Mouse (Mus musculus): Measurements from ENCODE around the gene Dync2li1. TPM values are rescaled to one million over a fixed set of nuclear protein-coding genes. Genes with fewer than 3 reads are reported as not detected.
A peak's percentile ranks its signal among the peaks of the same experiment; 100 is the strongest.

Gene Dync2li1
- polyA plus RNA-seq, 1 experiment from 2014 or later, result 34.6 TPM

DNA sequence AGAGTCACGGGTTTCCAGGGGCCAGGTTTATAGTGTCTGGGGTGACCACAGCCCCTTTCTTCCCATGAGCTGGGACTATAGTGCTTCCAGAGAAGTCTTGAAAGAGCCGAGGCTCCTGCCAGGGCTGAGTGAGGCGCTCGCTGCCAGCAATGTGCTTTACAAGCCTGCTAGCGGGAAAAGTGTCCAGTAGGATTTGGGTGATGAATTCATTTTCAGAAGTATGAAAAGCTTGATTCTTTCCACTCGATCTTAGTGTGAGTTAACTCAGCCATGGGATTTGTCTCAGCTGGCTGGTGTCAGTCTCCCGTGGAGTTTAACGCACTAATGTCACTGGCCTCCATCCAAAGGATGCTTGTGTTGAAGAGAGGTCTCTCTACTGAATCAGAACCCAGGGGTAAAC, 10.0 kb downstream of the Dync2li1 start:
- Histone ChIP-seq H3K36me3 (replicated peaks) (peaks cover 16% of the 10 kb centered on the region), H3K4me1 (peaks cover 16% of the 10 kb centered on the region), H3K27me3 (replicated peaks; ENCODE audit: low read depth, poor library complexity, severe bottlenecking) (no peaks in the 10 kb centered on the region), H3K9me3 (no peaks in the 10 kb centered on the region), H3K4me3 (no peak overlapping the region), H3K27ac (replicated peaks) (no peak overlapping the region)
- no peak for DNase-seq (ENCODE audit: low spot score)
- WGBS, result 83% methylated on average over 8 of the region's 8 CpGs

- H3K4me1 ChIP-seq, result peaks cover 23% of the 10 kb centered on the region
- no peaks in the 10 kb centered on the region for H3K9me3 ChIP-seq
- no peak for DNase-seq (ENCODE audit: low spot score)
- no peak overlapping the region for H3K4me3 ChIP-seq
- H3K27me3 ChIP-seq (replicated peaks; ENCODE audit: low read depth, poor library complexity, severe bottlenecking), result no peaks in the 10 kb centered on the region
- H3K27ac ChIP-seq (replicated peaks), result no peak overlapping the region
- H3K36me3 ChIP-seq (replicated peaks), result peaks cover 19% of the 10 kb centered on the region
- WGBS, result 90% methylated on average over 6 of the region's 6 CpGs
Observed at GRCm38 (mm10) chr17:84637971-84638370, 11.7 kb downstream of the Dync2li1 start.

GRCm38 (mm10) chr17:84639796-84640378, 13.6 kb downstream of the Dync2li1 start:
- DNase-seq (ENCODE audit: low spot score), result peak; percentile 30
- 54% methylated on average over 10 of the region's 10 CpGs for WGBS
- Histone ChIP-seq H3K36me3 (replicated peaks) (peaks cover 12% of the 10 kb centered on the region), H3K27ac (replicated peaks) (peak overlapping the region; percentile 72), H3K9me3 (no peaks in the 10 kb centered on the region), H3K4me3 (no peak overlapping the region), H3K27me3 (replicated peaks; ENCODE audit: low read depth, poor library complexity, severe bottlenecking) (no peaks in the 10 kb centered on the region), H3K4me1 (peaks cover 37% of the 10 kb centered on the region)

- peaks cover 12% of the 10 kb centered on the region for H3K36me3 ChIP-seq (replicated peaks)
- no peaks in the 10 kb centered on the region for H3K9me3 ChIP-seq
- DNase-seq (ENCODE audit: low spot score), result peak; percentile 63
- H3K27ac ChIP-seq (replicated peaks), result no peak overlapping the region
- WGBS, result 38% methylated on average over 3 of the region's 3 CpGs
- H3K4me1 ChIP-seq, result peaks cover 55% of the 10 kb centered on the region
- H3K27me3 ChIP-seq (replicated peaks; ENCODE audit: low read depth, poor library complexity, severe bottlenecking), result no peaks in the 10 kb centered on the region
- no peak overlapping the region for H3K4me3 ChIP-seq
Observed at GRCm38 (mm10) chr17:84641893-84642292, 15.6 kb downstream of the Dync2li1 start.

DNA sequence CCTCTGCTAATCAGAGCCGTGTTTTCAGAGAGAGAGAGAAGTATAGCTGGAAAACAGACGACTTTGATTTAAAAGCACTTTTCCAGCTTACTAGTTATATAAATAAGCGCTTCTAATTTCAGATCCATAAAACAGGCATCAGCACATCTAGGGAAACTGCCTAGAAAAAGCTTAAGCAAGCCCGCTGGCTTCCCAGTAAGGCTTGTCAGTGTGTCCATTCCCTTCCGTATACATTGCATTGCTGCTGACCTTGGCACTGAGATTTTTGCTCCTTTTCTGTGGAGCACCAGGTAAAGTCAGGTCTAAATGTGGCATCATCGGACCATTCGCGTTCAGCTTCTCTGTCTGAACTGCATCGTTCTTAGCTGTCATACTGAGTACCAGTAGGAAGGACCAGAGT, 16.0 kb downstream of the Dync2li1 start:
- 88% methylated on average over 9 of the region's 9 CpGs for WGBS
- DNase-seq (ENCODE audit: low spot score), result no peak
- no peaks in the 10 kb centered on the region for H3K9me3 ChIP-seq
- H3K27ac ChIP-seq (replicated peaks), result no peak overlapping the region; the same call in 1 of the 2 replicates
- H3K4me3 ChIP-seq, result no peak overlapping the region
- H3K27me3 ChIP-seq (replicated peaks; ENCODE audit: low read depth, poor library complexity, severe bottlenecking), result no peaks in the 10 kb centered on the region
- H3K4me1 ChIP-seq, result peaks cover 55% of the 10 kb centered on the region
- peaks cover 12% of the 10 kb centered on the region for H3K36me3 ChIP-seq (replicated peaks)

- Histone ChIP-seq H3K4me1 (peaks cover 50% of the 10 kb centered on the region), H3K36me3 (replicated peaks) (peaks cover 9% of the 10 kb centered on the region; the same call in 1 of the 2 replicates), H3K27me3 (replicated peaks; ENCODE audit: low read depth, poor library complexity, severe bottlenecking) (no peaks in the 10 kb centered on the region), H3K27ac (replicated peaks) (peak overlapping the region; percentile 73), H3K9me3 (no peaks in the 10 kb centered on the region), H3K4me3 (no peak overlapping the region; the same call in 1 of the 2 replicates)
- 36% methylated on average over 16 of the region's 16 CpGs for WGBS
- DNase-seq (ENCODE audit: low spot score), result peak; percentile 60
Observed at GRCm38 (mm10) chr17:84644292-84645050, 18.2 kb downstream of the Dync2li1 start.

GRCm38 (mm10) chr17:84645119-84645518, 18.8 kb downstream of the Dync2li1 start:
- no peaks in the 10 kb centered on the region for H3K27me3 ChIP-seq (replicated peaks; ENCODE audit: low read depth, poor library complexity, severe bottlenecking)
- peaks cover 12% of the 10 kb centered on the region; the same call in 1 of the 2 replicates for H3K36me3 ChIP-seq (replicated peaks)
- no peak for DNase-seq (ENCODE audit: low spot score)
- no peak overlapping the region for H3K4me3 ChIP-seq
- peak overlapping the region; percentile 73 for H3K27ac ChIP-seq (replicated peaks)
- H3K9me3 ChIP-seq, result no peaks in the 10 kb centered on the region
- 19% methylated on average over 9 of the region's 9 CpGs for WGBS
- H3K4me1 ChIP-seq, result peaks cover 44% of the 10 kb centered on the region

GRCm38 (mm10) chr17:84645894-84646293, 19.6 kb downstream of the Dync2li1 start:
- peaks cover 13% of the 10 kb centered on the region; the same call in 1 of the 2 replicates for H3K36me3 ChIP-seq (replicated peaks)
- H3K4me3 ChIP-seq, result no peak overlapping the region
- H3K27ac ChIP-seq (replicated peaks), result no peak overlapping the region; the same call in 1 of the 2 replicates
- no peaks in the 10 kb centered on the region for H3K27me3 ChIP-seq (replicated peaks; ENCODE audit: low read depth, poor library complexity, severe bottlenecking)
- H3K9me3 ChIP-seq, result no peaks in the 10 kb centered on the region
- peak; percentile 47 for DNase-seq (ENCODE audit: low spot score)
- WGBS, result 21% methylated on average over 5 of the region's 7 CpGs
- H3K4me1 ChIP-seq, result peaks cover 42% of the 10 kb centered on the region

- Histone ChIP-seq H3K4me1 (peaks cover 42% of the 10 kb centered on the region), H3K27ac (replicated peaks) (no peak overlapping the region), H3K4me3 (no peak overlapping the region), H3K36me3 (replicated peaks) (peaks cover 7% of the 10 kb centered on the region; the same call in 1 of the 2 replicates), H3K27me3 (replicated peaks; ENCODE audit: low read depth, poor library complexity, severe bottlenecking) (no peaks in the 10 kb centered on the region), H3K9me3 (no peaks in the 10 kb centered on the region)
- DNase-seq (ENCODE audit: low spot score), result no peak
- 64% methylated on average over 2 of the region's 2 CpGs for WGBS
Observed at GRCm38 (mm10) chr17:84646477-84646876, 20.2 kb downstream of the Dync2li1 start.

DNA sequence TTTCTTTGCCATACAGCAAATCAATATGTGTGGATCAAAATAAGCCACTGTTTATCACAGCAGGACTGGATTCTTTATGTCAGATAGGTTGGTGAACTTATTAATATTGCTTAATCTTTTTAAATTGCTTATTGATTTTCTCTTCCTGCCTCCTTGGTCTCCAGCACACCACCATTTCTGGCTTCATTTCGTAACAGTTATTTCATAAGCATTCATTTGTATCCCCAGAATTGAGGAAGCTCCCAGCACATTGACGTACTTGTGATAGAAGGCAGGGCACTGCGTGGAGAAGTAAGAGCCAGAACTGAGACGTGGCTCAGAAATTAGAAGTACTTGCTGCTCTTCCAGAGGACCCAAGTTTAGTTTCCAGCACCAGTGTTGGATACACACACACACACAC, 21.3 kb downstream of the Dync2li1 start:
- Histone ChIP-seq H3K4me3 (no peak overlapping the region), H3K27ac (replicated peaks) (no peak overlapping the region), H3K9me3 (no peaks in the 10 kb centered on the region), H3K27me3 (replicated peaks; ENCODE audit: low read depth, poor library complexity, severe bottlenecking) (no peaks in the 10 kb centered on the region), H3K36me3 (replicated peaks) (0 out of 2 replicates have a peak, but pooled peaks cover 6% of the 10 kb centered on the region), H3K4me1 (peaks cover 38% of the 10 kb centered on the region)
- whole genome bisulfite sequencing, result 91% methylated on average over 4 of the region's 4 CpGs
- no peak for DNase-seq (ENCODE audit: low spot score)

DNA sequence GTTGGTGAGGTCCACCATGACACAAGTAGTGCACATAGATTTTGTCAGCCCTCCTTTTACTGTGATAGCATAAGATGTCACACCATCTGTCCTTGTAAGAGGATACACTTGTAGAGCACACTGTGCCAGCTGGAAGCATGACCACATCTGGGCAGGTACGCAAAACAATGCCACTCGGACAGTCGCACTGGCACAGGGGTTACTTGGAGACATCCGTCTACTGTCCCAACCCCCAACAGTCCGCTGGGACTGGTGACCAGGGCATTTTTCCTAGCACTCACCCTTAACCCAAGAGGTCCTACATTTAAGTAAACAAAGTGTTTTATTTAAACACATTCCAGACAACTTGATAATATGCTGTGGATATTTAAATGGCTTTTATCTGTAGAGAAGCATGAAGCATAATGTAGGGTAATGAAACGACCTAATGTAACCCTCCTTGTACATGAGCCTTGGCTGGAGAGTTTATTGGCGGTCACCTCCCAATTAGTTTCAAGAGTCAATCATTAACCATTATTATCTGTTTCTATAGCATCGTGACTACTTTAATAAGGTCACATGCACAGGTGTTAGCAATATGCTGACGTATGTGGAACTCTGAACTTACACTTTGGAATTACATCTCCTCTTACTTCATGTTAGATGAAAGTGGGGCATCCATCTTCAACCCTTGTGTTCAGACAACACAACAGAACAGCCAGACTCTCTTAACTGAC, 24.2 kb downstream of the Dync2li1 start:
- no peaks in the 10 kb centered on the region for H3K9me3 ChIP-seq
- H3K4me3 ChIP-seq, result no peak overlapping the region
- no peak for DNase-seq (ENCODE audit: low spot score)
- no peak overlapping the region for H3K27ac ChIP-seq (replicated peaks)
- H3K4me1 ChIP-seq, result peaks cover 13% of the 10 kb centered on the region
- 89% methylated on average over 9 of the region's 9 CpGs for WGBS
- 0 out of 2 replicates have a peak, but pooled peaks cover 9% of the 10 kb centered on the region for H3K36me3 ChIP-seq (replicated peaks)
- H3K27me3 ChIP-seq (replicated peaks; ENCODE audit: low read depth, poor library complexity, severe bottlenecking), result no peaks in the 10 kb centered on the region

DNA sequence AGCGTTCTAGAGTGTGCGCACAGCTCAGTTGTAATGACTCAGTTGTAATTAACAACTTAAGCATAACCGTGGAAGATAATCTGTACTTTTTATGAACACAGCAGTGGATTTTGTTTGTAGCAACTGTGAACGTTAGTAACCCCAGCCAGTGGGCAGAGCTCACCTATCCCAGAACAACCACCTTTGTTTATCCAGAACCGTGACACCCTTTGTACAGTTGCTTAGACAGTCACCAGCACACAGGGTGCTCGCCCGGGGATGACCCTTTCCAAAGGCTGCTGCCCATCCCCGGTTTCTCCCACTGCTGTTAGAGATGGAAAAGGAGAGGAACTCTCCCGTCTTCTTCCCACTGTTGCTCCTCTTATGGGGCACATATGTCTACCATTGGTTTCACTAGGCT, 27.2 kb downstream of the Dync2li1 start:
- Histone ChIP-seq H3K9me3 (no peaks in the 10 kb centered on the region), H3K36me3 (replicated peaks) (0 out of 2 replicates have a peak, but pooled peaks cover 9% of the 10 kb centered on the region), H3K27ac (replicated peaks) (no peak overlapping the region), H3K4me1 (peaks cover 29% of the 10 kb centered on the region), H3K4me3 (no peak overlapping the region), H3K27me3 (replicated peaks; ENCODE audit: low read depth, poor library complexity, severe bottlenecking) (no peaks in the 10 kb centered on the region)
- 92% methylated on average over 9 of the region's 9 CpGs for WGBS
- DNase-seq (ENCODE audit: low spot score), result no peak

Data from embryonic facial prominence, embryonic 10.5 days (tissue).